ENCODE assay signal across 17 mouse cellular contexts in the genomic region with DNA sequence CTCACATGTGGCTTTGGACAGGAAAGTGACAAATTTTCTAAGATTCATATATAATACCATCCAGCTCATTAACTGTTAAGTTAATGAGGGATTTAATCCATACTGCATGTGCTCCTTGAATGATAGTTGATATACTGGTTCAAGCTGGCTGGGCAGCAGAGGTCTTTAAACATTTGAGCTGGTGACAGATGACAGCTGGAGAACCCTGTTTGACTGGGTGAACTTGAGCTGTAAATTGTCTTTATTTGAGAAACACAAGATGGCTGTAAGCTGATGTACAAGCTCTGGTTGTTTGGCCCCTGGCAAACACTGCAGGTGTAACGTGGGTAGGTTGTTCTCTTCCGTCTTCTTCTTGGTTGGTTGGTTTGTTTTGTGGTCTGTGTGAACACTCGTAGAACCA.
"Had no signal": no experiment of that assay in that cellular context is flagged by ENCODE, and none has a peak within 500 bp of the region (broad histone marks: within the 10 kb centered on the region; RNA-seq: fewer than 3 reads in every experiment).

No protein-coding gene starts in this region.

- H3K9ac ChIP-seq: liver, embryonic 14.5 days; midbrain, embryonic 12.5 days; midbrain, embryonic 15.5 days; neural tube, embryonic 12.5 days; neural tube, embryonic 15.5 days; stomach, embryonic 15.5 days had no signal

- H3K27ac ChIP-seq: left cerebral cortex, adult 2 months; liver, embryonic 14.5 days; macrophage; midbrain, embryonic 12.5 days; midbrain, embryonic 15.5 days; neural tube, embryonic 12.5 days; neural tube, embryonic 15.5 days; stomach, embryonic 15.5 days had no signal

- H3K4me1 ChIP-seq: midbrain, embryonic 12.5 days; midbrain, embryonic 15.5 days; neural tube, embryonic 12.5 days; neural tube, embryonic 15.5 days had no signal

- H3K4me2 ChIP-seq: liver, embryonic 11.5 days; midbrain, embryonic 12.5 days; midbrain, embryonic 15.5 days; neural tube, embryonic 12.5 days; neural tube, embryonic 15.5 days; stomach, embryonic 15.5 days had no signal

- H3K4me3 ChIP-seq: left cerebral cortex, adult 2 months; midbrain, embryonic 12.5 days; midbrain, embryonic 15.5 days; neural tube, embryonic 12.5 days; neural tube, embryonic 15.5 days; stomach, embryonic 15.5 days had no signal

- H3K9me3 ChIP-seq: midbrain, embryonic 12.5 days; midbrain, embryonic 15.5 days; neural tube, embryonic 12.5 days; neural tube, embryonic 15.5 days; stomach, embryonic 15.5 days had no signal

- DNase-seq: kidney, postnatal 10 days; layer of hippocampus, postnatal 36 days; lung, adult 2 months; right cerebral cortex, adult 18-20 months; right cerebral cortex, postnatal 14 days; right cerebral cortex, postnatal 4 days; thymus, postnatal 36 days had no signal

- H3K27me3 ChIP-seq: midbrain, embryonic 12.5 days; midbrain, embryonic 15.5 days; neural tube, embryonic 12.5 days; neural tube, embryonic 15.5 days; stomach, embryonic 15.5 days had no signal

- ATAC-seq: intestine, postnatal 0 days; midbrain, embryonic 15.5 days had no signal
